Mouse (Mus musculus): ENCODE results near the gene Cryga.

DNA sequence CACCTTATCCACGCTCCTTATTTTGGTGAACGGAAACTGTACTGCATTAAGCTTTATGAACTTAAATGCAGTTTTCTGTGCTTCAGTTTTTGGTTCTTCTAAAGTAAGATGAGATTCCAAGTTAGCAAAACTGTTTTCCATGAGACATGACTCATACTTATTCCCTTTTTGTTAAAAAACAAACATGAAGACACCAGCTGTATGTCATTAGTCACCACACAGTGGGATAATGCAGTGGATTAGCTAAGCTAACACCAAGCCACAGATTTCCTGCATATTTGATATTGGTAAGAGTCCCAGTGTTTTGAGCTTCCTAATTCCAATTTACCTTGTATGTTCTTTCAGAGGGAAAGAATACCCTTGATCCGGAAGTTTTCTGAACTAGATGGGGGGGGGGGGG lies 11.6 kb downstream of the Cryga start:
- TF ChIP-seq GATA1 (IDR thresholded peaks at IDR 0.05; ENCODE audit: borderline replicate concordance, low read length) (no peak), FLI1 (IDR thresholded peaks at IDR 0.05; ENCODE audit: low read length) (no peak)
